Mouse (Mus musculus) heart, adult 8-10 months (tissue): Measurements from ENCODE around the gene Gramd1b. TPM values are rescaled to one million over a fixed set of nuclear protein-coding genes. Genes with fewer than 3 reads are reported as not detected.
A peak's percentile ranks its signal among the peaks of the same experiment; 100 is the strongest.

Experiments
- DNase-seq: peaks from one replicate; pipeline ENCODE4 v3.0.0; 2022; ENCODE audit warnings: low spot score
- total RNA-seq, 4 experiments: library from RNA; stranded (reverse); gene quantifications; 2 replicates each; pipeline ENCODE4 v1.2.4; 2022

Gramd1b gene
- 10 to 100 TPM; 12.8 to 28.0 (median 19.8) TPM for total RNA-seq

DNA sequence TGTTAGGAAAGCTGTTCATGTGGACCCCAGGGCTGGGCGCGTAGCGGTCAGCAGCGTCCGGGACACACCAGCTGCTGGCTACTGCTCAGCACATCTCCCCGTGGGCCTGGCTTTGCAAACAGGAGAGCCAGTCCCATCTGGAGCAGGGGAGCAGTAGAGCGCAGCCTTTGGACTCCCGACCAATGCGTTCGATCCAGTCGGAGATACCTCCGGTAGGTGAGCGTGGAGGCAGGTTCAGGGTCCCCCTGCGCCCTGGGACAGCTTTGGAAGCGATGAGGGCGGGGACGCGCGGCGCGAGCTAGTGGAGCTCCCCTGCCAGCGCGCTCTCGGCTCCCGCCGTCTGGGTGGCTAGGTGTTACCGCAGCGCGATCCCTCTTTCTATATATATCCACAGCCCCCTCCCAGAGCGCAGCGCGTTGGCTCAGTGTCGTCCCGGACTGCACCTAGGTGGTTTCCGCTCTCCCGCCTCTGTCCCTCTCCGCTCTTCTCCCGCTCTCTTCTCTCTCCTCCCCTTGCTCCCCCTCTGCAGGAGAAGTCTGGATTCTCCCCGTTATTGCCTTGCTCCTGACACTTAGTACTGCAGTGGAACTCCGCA, at the start of gene Gramd1b:
Gene Gramd1b, minus strand, starts transcription at position 357 of the 595 bp plus-strand sequence.
- DNase-seq: no peak

DNA sequence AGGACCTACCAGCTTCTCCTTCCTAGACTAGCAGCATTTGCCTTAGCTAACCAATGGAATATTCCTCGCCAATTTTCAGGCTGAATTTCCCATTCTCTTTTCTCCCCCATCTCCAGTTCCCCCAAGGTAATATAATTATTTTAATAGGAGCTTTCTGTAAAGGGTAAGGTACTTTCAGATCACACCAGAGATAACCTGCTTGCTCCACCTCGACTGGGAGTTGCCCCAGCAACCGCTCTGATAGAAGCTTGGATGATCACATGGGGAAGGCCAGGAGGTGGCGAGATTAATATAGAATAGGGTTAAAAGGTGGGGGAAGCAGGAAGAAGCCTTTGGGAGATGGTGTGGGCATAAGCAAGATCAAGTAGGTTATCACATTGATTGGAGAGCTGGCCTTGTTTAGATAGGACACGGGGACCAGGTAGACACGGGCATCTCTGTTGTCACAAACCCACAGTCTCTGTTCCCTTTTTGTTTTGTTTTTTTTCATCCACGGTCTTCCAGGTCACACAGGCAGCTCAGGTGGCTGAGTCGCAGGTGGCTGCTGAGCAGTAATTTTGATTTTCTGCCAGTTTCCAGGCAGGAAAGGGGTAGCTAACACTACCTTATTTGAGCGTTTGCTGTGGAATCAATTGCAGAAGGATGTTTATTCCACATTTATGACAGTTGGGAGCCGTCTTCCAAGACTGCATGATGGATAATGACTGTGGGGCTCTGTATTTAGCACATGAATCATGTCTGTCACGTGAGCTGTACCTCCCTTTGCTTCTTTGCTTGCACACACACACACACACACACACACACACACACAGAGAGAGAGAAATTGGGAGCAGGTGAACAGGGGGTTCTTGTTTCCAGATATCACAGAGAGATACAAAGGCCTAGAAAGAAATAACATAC, 47.8 kb upstream of the Gramd1b start:
- no peak for DNase-seq

DNA sequence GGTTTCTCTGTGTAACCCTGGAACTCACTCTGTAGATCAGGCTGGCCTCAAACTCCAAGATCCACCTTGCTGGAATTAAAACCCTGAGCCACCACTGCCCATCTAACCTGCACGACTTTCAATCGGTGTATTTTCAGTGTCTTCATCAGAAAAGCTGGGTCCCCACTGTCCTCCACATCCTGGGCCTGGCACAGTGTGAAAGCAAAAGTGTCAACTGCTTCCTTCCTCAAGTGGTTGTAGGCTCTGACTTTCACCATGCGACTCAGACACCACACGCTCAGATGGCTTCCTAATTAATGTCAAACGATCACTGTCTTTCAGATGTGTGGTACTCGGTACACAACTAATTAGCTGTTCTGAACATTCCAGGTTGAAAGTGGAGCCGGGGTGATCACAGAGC, 45.9 kb upstream of the Gramd1b start:
- DNase-seq: no peak

DNA sequence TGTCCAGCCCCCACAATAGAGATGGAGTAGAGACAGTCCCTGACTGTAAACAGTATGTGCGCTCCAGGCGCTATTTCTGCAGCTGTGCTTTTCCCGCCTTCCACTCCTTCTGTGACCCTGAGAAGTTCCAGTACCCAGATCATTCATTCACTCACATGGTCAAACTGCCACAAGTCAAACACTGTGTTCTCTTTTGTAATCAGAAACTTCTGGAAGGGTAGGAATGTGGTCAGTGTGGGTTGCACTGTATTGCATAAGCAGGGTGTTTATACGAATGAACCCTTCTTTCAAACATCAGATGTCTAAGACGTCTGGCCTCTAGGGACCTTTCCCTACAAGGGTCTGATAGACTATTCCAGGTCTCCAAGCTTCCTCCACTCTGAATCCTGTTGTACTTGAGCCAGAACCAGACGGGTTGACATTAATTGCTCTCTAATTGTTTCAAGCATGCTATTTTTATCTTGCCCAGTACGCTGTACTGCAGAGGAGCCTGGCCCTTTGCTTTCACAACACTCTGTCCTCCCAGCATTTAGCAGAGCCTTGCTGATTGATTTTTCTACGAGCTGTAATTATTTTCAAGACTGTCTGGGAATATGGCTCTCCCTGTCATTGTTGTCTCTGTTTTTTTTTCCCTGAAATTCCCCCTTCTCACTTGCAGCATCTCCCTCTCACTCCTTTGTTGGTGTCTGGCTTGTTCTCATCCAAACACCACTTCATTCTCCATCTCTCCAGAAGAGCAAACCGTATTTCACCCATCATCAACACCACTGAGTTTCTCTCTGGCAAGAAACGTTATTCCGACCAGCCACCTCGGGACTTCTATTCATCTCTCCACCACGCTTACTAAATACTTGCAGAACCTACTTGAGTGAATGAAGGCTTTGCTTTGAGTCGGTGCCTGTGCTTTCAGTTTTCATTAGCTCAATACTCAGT, 44.1 kb upstream of the Gramd1b start:
- DNase-seq: peak; percentile 85

DNA sequence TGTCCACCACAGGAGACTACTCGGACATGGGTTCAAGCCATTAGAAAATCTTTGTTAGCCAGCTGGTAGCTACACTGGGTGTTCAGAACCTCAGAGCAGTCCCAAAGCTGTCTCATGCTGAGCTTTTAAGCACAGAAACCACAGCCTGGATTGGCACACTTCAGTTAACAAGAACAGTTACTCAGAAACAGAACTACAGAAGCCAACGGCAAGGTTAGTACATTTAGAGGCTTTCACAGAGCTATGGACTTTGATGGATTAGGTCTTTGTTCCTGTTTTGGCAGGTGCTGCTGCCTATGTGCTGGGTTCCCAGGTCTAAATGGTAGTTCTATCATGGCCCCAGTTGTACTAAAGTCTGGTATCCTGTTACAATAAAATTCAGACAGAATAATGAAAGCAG, 40.1 kb upstream of the Gramd1b start:
- DNase-seq: no peak

DNA sequence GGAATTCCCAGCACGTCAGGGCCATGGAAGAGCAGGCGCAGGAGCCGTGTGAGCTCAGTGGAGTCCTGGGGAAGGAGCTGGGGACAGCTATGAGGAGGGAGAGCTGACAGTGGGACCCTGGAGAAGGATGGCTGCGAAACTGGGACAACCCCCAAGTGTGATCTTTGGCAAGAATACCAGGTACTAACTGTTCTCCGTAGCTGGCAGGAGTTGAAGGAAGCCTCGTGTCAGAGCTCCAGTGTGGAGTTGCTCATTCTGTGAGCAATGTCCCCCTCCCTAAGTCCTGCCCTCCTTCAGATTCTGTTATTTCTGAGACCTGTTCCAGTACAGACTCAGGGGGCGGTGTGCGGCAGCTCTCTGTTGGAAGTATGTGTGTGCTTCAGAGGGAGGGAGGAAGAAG, 36.9 kb upstream of the Gramd1b start:
- DNase-seq: peak; percentile 89

DNA sequence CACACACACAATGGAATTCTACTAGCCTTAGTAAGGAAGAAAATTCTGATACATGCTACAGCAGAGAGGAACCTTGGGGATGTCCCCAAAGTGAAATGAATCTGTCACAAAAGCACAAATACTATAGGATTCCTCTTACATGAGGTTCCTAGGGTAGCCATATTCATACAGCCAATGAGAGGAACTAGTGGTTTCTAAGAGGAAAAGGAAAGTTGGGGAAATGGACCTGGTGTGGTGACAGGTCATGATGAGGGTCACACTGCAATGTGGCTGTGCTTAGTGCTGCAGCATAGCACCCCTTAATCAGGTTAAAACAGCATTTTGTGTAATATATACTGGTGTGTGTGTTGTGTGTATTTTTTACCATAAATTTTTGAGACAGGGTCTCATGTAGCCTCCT, 32.6 kb upstream of the Gramd1b start:
- no peak for DNase-seq

DNA sequence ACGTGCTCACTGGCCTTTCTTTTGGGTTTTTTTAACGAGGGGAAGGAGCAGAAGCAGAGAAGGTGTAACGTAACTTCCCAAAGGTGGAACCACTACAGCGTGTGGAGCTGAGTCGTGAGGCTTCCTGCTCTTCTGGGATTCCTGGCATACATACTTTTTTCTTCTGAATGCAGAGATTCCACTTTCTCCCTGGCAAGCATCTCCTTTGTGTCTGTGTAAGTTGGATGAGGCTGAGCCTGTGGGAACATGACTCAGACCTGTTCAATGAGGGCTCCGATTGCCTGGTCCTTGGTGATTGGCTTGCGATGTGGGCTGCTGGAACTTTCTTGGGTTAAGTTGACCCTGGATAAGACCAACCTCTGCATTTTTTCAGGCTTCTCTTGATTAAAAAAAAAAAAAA, 28.5 kb upstream of the Gramd1b start:
- DNase-seq: no peak

DNA sequence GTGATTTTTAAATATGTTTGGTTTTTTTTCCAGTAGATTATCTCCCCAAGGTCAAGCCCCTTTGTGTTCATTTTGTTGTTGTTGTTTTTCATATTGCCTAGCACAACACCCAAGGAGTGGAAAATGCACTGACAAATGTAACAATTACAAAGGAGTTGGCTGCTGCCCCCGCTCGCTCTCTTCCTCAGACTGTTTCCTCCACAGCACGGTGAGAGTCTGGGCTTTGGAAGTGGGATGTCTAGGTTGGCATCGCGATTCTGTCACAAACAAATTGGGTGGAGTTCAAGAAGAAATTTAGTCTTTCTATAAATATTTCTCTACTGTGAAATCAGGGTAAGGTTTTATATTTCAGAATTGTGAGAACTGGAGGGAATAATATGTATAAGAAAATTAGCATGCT, 26.6 kb upstream of the Gramd1b start:
- no peak for DNase-seq

DNA sequence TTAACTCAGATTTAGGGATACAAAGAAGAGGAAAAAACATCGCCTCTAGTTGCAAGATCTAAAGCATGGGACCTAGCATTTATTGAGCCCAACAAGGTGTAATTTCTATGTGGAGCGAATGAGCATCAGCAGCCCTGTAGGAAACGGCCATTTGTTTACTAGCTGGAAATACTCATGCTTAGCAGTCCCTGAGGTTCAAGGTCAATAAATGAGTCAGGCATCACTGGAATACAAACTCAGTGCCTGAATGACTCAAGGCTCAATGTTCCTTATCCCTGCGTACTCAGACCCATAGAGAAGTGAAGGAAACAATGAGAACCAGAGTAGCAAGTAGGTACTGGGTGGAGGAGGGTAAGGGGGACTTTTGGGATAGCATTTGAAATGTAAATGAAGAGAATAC, 25.2 kb upstream of the Gramd1b start:
- DNase-seq: no peak

DNA sequence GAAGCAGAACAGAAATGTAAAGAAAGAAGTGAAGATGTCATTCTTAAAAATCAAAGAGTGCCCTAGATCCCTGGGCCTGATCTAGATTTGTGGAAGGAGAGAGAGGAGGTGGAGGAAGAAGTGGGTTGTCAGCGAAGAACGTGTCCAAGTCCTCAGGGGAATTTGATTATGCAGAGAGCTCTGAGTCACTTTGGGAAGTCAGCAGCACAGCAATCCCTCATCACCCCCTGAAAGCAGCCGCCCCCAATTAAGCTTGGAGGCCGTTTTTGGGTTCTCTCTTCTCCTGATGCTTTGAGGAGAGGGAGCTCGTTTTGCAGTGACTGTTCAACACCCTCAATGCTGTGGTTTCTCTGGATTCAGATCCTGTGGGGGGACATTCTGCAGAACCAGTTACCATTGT, 24.1 kb upstream of the Gramd1b start:
- no peak for DNase-seq

DNA sequence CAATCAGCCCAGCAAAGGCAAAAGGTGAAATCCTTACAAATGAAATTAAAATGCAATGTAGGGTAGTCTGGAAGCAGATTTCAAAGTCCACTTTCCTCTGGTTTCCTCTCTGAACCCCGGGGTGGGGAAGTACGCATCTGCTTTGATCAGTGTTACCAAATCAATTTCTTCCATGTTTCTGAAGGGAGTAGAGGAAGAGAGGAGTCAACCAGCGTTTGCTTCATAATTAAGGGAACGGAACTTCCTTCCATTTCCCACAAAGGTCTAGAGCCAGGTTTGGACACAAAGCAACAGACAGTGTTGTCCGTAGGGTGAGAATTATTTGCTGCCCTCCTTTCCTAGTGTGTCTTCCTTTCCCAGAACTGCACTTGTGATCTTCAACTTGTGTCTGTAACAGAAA, 16.7 kb upstream of the Gramd1b start:
- DNase-seq: no peak

DNA sequence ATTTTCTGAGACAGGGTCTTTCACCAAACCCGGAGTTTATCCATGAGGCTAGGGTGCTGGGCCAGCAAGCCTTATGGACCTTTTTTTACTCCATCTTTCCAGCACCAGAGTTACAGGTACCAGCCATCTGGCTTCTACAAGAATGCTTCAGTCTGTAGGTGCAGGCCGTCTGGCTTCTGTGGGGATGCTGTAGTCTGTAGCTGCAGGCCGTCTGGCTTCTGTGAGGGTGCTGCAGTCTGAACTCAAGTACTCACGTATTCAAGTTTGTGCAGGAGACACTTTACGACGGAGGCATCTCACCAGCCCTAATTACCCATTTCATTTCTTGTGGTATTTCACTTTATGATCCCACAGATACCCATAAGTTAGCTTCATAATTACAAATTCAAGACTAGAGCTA, 14.0 kb upstream of the Gramd1b start:
- no peak for DNase-seq

DNA sequence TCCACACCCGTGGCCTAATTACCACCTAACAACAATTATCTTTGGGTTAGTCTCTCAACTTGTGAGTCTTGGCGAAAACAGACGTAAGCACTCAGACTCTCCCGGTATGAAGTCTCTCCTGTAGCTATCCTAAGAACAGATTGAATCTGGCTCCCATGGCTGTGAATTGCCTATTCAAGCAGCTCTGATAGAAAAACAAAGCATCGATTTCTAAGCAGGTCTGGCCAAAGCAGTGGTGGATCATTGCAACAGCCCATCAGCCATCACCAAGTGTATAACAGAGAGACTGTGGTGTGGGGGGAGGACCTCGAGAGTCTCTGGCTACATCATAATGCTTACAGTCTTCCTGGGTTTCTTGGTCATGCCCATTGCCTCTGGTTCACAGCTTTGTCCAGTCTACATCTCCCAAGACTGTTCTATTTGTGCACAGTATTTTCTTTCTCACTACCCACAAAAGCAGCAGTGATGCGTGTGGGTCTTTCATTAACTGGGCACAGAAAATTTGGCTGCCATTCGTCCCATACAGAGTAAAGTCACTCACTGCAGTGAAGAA, 8.5 kb upstream of the Gramd1b start:
- DNase-seq: no peak

DNA sequence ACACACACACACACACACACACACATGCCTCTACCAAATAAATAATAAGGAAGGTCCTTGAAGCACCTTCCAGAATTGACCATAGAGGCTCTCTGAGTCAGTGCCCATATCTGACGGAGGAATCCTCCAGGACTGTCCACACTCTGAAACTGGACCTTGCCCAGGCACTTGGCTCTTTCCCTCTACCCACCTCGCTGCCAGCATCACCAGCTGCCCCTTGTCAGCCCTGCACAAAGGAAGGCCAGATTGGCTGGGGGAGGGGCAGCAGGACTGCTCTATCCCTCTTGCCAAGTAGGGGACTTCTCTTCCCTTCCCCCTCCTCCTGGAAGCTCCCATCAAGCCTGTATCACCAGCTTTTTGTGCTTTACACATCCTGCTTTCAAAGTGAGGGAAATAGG, 6.5 kb upstream of the Gramd1b start:
- peak; percentile 53 for DNase-seq

DNA sequence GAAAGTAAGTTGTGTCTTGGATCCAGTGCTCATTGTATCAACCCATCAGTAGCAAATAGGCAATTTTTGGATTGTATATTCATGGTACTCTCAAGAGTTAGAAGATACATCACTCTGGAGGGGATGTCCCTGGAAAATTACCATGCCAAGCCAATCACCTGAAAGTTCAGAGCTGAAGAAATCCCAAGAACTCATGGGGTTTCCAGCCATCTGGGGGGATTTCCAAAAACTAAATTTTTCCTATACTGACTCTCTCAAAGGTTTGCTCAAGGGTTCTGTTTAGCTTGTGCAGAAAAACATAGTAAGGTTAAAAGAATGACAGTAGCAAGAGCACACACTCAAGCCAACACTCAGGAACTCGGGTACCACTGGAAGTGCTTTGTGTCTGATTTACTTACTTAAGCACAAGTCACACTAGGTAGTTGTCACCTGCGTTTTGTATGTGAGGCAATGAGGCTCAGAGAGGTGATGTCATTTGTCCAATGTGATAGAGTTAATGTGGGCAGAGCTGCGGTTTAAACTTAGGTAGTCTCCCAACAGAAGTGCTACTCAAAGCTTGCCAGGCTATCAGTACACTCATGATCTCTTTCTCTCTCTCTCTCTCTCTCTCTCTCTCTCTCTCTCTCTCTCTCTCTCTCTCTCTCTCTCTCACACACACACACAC, 6.0 kb upstream of the Gramd1b start:
- DNase-seq: no peak

DNA sequence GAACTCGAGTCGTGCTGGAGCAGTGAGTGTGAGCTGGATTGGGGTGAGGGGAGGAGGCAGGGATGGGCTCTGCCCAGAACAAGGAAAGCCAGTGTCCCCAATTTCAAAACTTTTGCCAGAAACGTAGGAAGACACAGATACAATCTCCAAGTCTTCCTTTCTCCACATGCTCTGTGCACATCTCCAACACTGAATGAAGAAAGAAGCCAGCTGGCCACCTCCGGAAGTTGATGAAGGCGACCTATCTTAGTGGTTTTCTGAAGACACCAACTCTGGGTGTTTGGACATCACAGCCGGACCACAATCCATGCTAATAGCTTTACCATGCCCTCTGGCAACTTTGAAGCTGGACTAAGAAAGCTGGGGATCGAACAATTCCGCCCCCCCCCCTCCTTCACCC, 647 bp downstream of the Gramd1b start:
- DNase-seq: no peak

DNA sequence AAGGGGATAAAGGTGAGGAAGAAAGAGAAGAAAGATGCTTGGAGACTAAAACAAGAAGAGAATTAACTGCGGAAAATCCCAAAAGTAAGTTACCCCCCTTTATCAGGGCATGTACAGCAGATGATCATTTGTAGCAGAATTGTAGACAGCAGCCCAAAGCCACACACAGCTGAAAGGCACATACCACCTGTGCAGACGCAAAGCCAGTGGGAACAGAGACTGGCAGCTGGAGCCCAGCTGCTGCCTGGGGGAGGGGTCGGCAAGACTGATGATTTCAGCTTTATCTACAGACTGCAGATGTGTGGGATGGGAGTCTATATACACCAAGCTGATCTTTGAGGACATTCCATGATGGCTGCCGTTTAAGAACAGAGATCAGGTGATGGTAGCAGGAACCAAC, 2.5 kb downstream of the Gramd1b start:
- DNase-seq: no peak

DNA sequence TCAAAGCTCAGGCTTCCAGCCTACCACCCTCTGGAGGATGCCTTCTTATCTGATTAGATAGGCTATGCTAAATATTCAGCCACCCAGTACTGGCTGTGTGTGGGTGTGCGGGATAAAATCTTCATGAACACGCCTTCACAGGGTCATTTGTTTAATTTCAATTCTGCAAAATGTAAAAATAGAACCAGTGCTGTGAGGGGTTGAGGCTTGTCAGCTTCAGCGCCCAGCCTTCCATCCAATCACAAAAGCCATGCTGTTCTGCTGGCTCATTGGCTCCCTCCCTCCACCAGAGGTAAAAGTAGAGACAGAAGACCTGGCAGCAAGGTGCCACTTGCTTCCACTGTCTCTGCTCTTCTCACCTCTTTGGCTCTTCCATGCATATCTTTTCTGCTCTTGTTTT, 4.3 kb downstream of the Gramd1b start:
- DNase-seq: no peak

DNA sequence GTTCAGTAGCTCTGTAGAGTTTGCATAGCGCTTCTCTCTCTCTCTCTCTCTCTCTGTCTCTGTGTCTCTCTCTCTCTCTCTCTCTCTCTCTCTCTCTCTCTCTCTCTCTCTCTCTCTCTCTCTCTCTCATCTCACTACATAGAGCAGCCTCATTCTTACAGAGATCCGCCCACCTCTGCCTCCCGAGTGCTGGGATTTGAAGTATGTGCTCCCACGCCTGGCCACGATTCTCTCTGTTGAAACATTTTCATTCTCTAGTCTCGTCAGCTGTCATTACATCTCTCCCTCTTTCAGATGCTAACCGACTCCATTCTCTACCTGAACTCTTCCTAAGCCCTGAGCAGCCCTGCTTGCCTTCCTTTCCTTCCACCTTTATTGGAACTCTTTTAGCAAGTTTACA, 9.0 kb downstream of the Gramd1b start:
- no peak for DNase-seq

DNA sequence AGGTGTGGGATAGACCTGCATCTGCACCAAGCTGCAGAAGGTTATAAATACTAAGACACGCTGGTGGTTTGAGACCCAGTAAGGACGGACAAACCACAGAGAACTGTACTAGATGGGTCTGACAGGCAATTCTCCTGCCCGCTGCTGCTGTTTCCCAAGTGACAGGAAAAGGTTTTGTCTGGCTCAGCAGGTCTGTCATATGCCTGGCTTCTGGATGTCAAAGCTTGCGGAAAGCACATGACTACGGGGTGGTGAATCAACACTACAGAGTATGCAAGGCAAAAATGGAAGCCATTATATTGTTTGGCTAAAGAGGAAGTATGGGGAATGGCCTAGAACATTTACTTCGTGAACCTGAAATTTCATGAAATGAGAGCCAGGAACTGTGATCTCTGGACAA, 10.1 kb downstream of the Gramd1b start:
- no peak for DNase-seq
